Mouse (Mus musculus) forebrain, embryonic 16.5 days (tissue): Measurements from ENCODE around the gene Rad51b. TPM values are rescaled to one million over a fixed set of nuclear protein-coding genes. Genes with fewer than 3 reads are reported as not detected.

ENCODE experiments used
- ATAC-seq: fragments of 200-750 bp; cut with Nextera tagmentation; 2 replicates; pipeline ENCODE4 v1.8.0; 2017; ENCODE audit warnings: mild to moderate bottlenecking, moderate library complexity
- H3K27ac ChIP-seq: fragments of 300-500 bp; sonication (generic); 2 replicates; pipeline ENCODE4 v1.5.1; 2014; ENCODE audit warnings: low read length, control low read depth
- H3K27me3 ChIP-seq: fragments of 300-500 bp; sonication (generic); replicated peaks from 2 replicates; pipeline ENCODE4 v1.6.1; 2014; ENCODE audit warnings: low read length; ENCODE audit not compliant: control insufficient read depth, insufficient read depth
- H3K36me3 ChIP-seq: fragments of 300-500 bp; sonication (generic); 2 replicates; pipeline ENCODE4 v1.6.1; 2014; ENCODE audit not compliant: control insufficient read depth, insufficient read depth
- H3K4me1 ChIP-seq: fragments of 300-500 bp; sonication (generic); replicated peaks from 2 replicates; pipeline ENCODE4 v1.6.1; 2014; ENCODE audit warnings: low read length; ENCODE audit not compliant: control insufficient read depth, insufficient read depth
- H3K4me2 ChIP-seq: fragments of 300-500 bp; sonication (generic); 2 replicates; pipeline ENCODE4 v1.6.1; 2014; ENCODE audit warnings: mild to moderate bottlenecking, low read length, control low read depth
- H3K4me3 ChIP-seq: fragments of 300-500 bp; sonication (generic); replicated peaks from 2 replicates; pipeline ENCODE4 v1.5.1; 2014; ENCODE audit warnings: mild to moderate bottlenecking, low read length, control low read depth
- H3K9ac ChIP-seq: fragments of 300-500 bp; sonication (generic); replicated peaks from 2 replicates; pipeline ENCODE4 v1.6.1; 2014; ENCODE audit warnings: low read depth, low read length, control low read depth
- H3K9me3 ChIP-seq: fragments of 300-500 bp; sonication (generic); 2 replicates; pipeline ENCODE4 v1.6.1; 2016; ENCODE audit warnings: low read length; ENCODE audit not compliant: control insufficient read depth
- WGBS: fragments of 180-500 bp; shearing (Covaris S2); extraction: QIAGEN DNeasy Blood & Tissue Kit; methylation state at CpG from one replicate; pipeline ENCODE4 v1.1.7; 2014; 5-methylcytosine and 5-hydroxymethylcytosine counted together
- polyA plus RNA-seq: library from polyadenylated mRNA; unstranded; fragments of >200 nt; fragmentation: Nextera tagmentation; extraction: Ambion mirVana; gene quantifications from 2 replicates; pipeline ENCODE4 v1.2.1, GENCODE M21; 2015

The Rad51b gene
- polyA plus RNA-seq, 1 experiment from 2014 or later: 2.6 TPM

DNA sequence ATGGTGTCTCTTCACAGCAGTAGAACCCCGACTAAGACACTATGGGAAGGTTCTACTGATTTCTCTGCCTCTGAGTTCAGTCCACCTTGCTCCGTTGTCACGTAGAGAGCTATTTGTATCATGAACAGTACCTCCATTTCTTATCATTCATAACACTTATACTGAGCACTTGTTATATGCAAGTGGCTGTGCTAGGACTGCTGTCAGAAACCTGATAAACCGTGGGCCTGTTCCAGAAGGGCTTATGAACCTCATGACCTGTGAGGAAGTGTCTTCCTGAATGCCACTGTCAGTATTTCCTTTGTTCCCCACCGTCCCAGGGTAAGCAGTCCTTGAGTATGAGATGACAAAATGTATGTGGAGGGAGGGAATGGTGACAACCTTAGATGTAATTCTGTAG, 181.7 kb downstream of the Rad51b start:
- Histone ChIP-seq H3K4me3 (no peak overlapping the region), H3K9me3 (no peaks in the 10 kb centered on the region), H3K4me1 (peaks cover 7% of the 10 kb centered on the region; the same call in 1 of the 2 replicates), H3K27ac (no peak overlapping the region), H3K9ac (no peak overlapping the region), H3K36me3 (no peaks in the 10 kb centered on the region), H3K4me2 (no peak overlapping the region), H3K27me3 (no peaks in the 10 kb centered on the region)
- no peak for ATAC-seq
- WGBS: 89% methylated on average over 5 of the region's 5 CpGs

- ATAC-seq: no peak
- H3K4me2 ChIP-seq: no peak overlapping the region
- H3K4me1 ChIP-seq: peaks cover 2% of the 10 kb centered on the region; the same call in 1 of the 2 replicates
- no peak overlapping the region for H3K4me3 ChIP-seq
- no peaks in the 10 kb centered on the region for H3K27me3 ChIP-seq
- H3K9me3 ChIP-seq: no peaks in the 10 kb centered on the region
- 84% methylated on average over 4 of the region's 4 CpGs for WGBS
- no peak overlapping the region for H3K9ac ChIP-seq
- no peak overlapping the region for H3K27ac ChIP-seq
- no peaks in the 10 kb centered on the region for H3K36me3 ChIP-seq
Observed at GRCm38 (mm10) chr12:79485501-79485900, 188.4 kb downstream of the Rad51b start.

DNA sequence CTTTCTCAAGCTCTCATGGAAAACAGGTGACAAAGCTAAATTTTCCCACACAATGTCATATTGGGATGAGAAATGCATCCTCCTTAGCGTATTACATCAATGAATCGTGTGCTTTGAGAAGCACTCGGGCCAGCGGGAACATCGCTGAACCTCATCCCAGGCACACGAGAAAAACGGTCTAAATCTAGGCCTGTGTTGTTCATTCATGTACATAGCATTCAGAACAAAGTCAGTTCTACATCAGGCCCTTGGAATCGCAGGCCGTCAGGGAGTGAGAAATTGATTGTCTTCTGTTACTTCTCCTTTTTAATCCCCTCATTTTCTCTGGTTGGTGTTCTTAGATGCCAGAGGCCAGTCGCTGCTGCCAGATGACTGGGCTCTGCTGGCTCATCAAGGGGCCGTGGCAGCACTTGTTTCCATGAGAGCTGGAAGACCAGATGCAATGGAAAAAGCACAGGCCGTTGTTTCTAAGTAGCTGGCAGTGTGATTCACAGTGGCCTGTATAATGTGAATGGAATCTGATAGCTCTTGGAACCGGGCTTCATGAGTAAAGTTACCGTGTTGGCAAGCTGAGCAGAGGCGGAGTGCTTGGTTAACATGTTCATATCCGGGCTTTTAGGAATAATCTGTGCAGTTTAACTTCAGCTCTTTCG, 191.6 kb downstream of the Rad51b start:
- Histone ChIP-seq H3K4me3 (no peak overlapping the region), H3K9me3 (no peaks in the 10 kb centered on the region), H3K27ac (peak overlapping the region; percentile 43), H3K4me1 (no peaks in the 10 kb centered on the region; the same call in 1 of the 2 replicates), H3K4me2 (no peak overlapping the region), H3K27me3 (no peaks in the 10 kb centered on the region), H3K9ac (no peak overlapping the region), H3K36me3 (no peaks in the 10 kb centered on the region)
- 52% methylated on average over 17 of the region's 17 CpGs for WGBS
- peak; percentile 79; the same call in 1 of the 2 replicates for ATAC-seq

DNA sequence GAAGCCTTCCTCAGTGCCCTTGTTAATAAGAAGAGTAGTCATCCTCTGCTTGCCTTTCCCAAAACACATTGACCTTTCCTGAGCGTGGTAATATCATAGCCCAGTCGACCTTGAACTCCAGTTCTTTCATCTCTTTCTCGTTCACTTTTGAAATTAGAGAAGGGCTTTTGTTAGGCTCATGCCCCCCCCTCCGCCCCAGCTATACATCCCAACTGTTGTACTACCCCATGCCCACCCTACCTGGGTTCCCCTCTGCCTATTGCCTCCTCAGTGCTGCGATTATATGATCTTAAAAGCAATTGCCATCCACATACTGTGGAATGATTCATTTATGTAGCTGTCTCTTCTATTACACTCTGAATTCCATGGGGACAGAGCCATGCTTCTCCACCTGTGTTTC, 193.5 kb downstream of the Rad51b start:
- 79% methylated on average over 5 of the region's 5 CpGs for WGBS
- H3K27me3 ChIP-seq: no peaks in the 10 kb centered on the region

GRCm38 (mm10) chr12:79492175-79492574, 195.1 kb downstream of the Rad51b start:
- no peaks in the 10 kb centered on the region for H3K27me3 ChIP-seq
- no peaks in the 10 kb centered on the region for H3K36me3 ChIP-seq
- 96% methylated on average over 4 of the region's 4 CpGs for WGBS
- H3K4me2 ChIP-seq: no peak overlapping the region
- ATAC-seq: no peak
- no peaks in the 10 kb centered on the region for H3K9me3 ChIP-seq
- no peak overlapping the region for H3K27ac ChIP-seq
- H3K9ac ChIP-seq: no peak overlapping the region
- H3K4me1 ChIP-seq: no peaks in the 10 kb centered on the region; the same call in 1 of the 2 replicates
- no peak overlapping the region for H3K4me3 ChIP-seq

More for the DNA sequence above, 193.5 kb downstream of the Rad51b start:
- Histone ChIP-seq H3K9me3 (no peaks in the 10 kb centered on the region), H3K4me1 (no peaks in the 10 kb centered on the region; the same call in 1 of the 2 replicates), H3K9ac (no peak overlapping the region), H3K36me3 (no peaks in the 10 kb centered on the region), H3K4me2 (no peak overlapping the region), H3K4me3 (no peak overlapping the region), H3K27ac (no peak overlapping the region)
- no peak for ATAC-seq

DNA sequence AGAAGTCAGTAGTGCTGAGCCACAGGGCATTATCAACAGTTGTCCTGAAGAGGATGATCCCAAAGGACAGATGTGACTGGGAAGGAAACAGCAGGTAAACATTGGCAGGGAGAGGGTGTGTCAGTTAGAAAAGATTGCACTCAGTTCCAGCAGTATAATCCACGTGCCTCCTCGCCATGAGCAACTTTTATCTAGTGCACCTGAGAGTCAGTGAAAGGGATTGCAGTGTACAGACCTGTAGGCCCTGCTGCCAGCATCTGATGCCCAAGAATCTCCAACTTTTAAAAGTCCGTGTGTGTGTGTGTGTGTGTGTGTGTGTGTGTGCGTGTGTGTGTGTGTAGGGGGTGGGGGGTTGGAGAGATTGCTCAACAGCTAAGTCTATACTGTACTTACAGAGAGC, 195.5 kb downstream of the Rad51b start:
- no peak for ATAC-seq
- no peaks in the 10 kb centered on the region for H3K9me3 ChIP-seq
- no peak overlapping the region for H3K27ac ChIP-seq
- 92% methylated on average over 4 of the region's 4 CpGs for WGBS
- no peak overlapping the region for H3K4me2 ChIP-seq
- H3K36me3 ChIP-seq: no peaks in the 10 kb centered on the region
- no peaks in the 10 kb centered on the region; the same call in 1 of the 2 replicates for H3K4me1 ChIP-seq
- H3K9ac ChIP-seq: no peak overlapping the region
- no peaks in the 10 kb centered on the region for H3K27me3 ChIP-seq
- no peak overlapping the region for H3K4me3 ChIP-seq

DNA sequence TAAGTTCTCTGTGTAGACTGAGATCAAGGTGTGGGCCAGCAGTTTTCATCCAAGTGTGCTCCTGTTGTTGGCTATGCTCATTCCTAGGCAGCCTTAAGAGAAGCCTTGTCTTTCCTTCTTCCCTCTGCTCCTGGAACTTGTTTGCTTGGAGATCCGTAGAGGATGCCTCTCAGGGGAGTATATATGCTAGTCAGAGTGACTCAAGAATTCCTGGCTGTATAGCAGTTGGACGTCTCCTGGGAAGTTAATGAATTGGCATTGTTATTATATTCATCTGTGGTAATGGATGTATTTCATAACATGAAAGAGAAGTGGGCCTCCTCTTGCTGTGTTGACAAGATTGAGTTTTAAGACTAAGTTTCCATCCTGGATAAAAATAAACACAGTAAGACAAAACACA, 196.4 kb downstream of the Rad51b start:
- H3K9me3 ChIP-seq: no peaks in the 10 kb centered on the region
- no peaks in the 10 kb centered on the region; the same call in 1 of the 2 replicates for H3K4me1 ChIP-seq
- no peak overlapping the region for H3K4me2 ChIP-seq
- no peaks in the 10 kb centered on the region for H3K36me3 ChIP-seq
- ATAC-seq: no peak
- H3K9ac ChIP-seq: no peak overlapping the region
- H3K27ac ChIP-seq: no peak overlapping the region
- H3K27me3 ChIP-seq: no peaks in the 10 kb centered on the region
- WGBS: 72% methylated on average over 2 of the region's 2 CpGs
- H3K4me3 ChIP-seq: no peak overlapping the region

- H3K4me1 ChIP-seq: 0 out of 2 replicates have a peak, but pooled peaks cover 3% of the 10 kb centered on the region
- no peak overlapping the region for H3K4me3 ChIP-seq
- no peak overlapping the region for H3K4me2 ChIP-seq
- H3K9me3 ChIP-seq: no peaks in the 10 kb centered on the region
- H3K9ac ChIP-seq: no peak overlapping the region
- H3K27ac ChIP-seq: no peak overlapping the region
- no peaks in the 10 kb centered on the region for H3K36me3 ChIP-seq
- 67% methylated on average over 1 of the region's 1 CpGs for WGBS
- H3K27me3 ChIP-seq: no peaks in the 10 kb centered on the region
- no peak for ATAC-seq
Observed at GRCm38 (mm10) chr12:79498326-79498725, 201.2 kb downstream of the Rad51b start.

- no peak overlapping the region for H3K4me2 ChIP-seq
- H3K36me3 ChIP-seq: no peaks in the 10 kb centered on the region
- no peak for ATAC-seq
- H3K9me3 ChIP-seq: no peaks in the 10 kb centered on the region
- H3K4me1 ChIP-seq: peaks cover 11% of the 10 kb centered on the region
- no peak overlapping the region for H3K9ac ChIP-seq
- no peaks in the 10 kb centered on the region for H3K27me3 ChIP-seq
- no peak overlapping the region for H3K27ac ChIP-seq
- H3K4me3 ChIP-seq: no peak overlapping the region
- WGBS: 94% methylated on average over 5 of the region's 5 CpGs
Observed at GRCm38 (mm10) chr12:79499809-79500208, 202.7 kb downstream of the Rad51b start.
